Mouse (Mus musculus): ENCODE measurements around the gene Themis3. TPM values are rescaled to one million over a fixed set of nuclear protein-coding genes. Genes with fewer than 3 reads are reported as not detected.

Gene Themis3
- polyA plus RNA-seq, 1 experiment from 2014 or later, result not detected

- WGBS (ENCODE audit: insufficient replicate concordance), result 67% methylated on average over 10 of the region's 10 CpGs
- Histone ChIP-seq H3K9me3 (replicated peaks) (no peaks in the 10 kb centered on the region), H3K4me1 (replicated peaks) (no peaks in the 10 kb centered on the region), H3K36me3 (replicated peaks) (no peaks in the 10 kb centered on the region), H3K4me3 (replicated peaks) (no peak overlapping the region), H3K4me2 (no peak overlapping the region), H3K27me3 (no peaks in the 10 kb centered on the region), H3K27ac (replicated peaks) (no peak overlapping the region), H3K9ac (no peak overlapping the region)
- no peak for ATAC-seq (ENCODE audit: insufficient read depth)
Measured at GRCm38 (mm10) chr17:66586741-66587140, 7.7 kb downstream of the Themis3 start.

- Histone ChIP-seq H3K4me2 (no peak overlapping the region), H3K9ac (no peak overlapping the region), H3K27me3 (no peaks in the 10 kb centered on the region), H3K9me3 (replicated peaks) (no peaks in the 10 kb centered on the region), H3K36me3 (replicated peaks) (no peaks in the 10 kb centered on the region), H3K27ac (replicated peaks) (no peak overlapping the region), H3K4me1 (replicated peaks) (no peaks in the 10 kb centered on the region), H3K4me3 (replicated peaks) (no peak overlapping the region)
- WGBS (ENCODE audit: insufficient replicate concordance), result 75% methylated on average over 13 of the region's 13 CpGs
- ATAC-seq (ENCODE audit: insufficient read depth), result no peak
Measured at GRCm38 (mm10) chr17:66586078-66586477, 8.3 kb downstream of the Themis3 start.

GRCm38 (mm10) chr17:66580990-66581389, 13.4 kb downstream of the Themis3 start:
- no peaks in the 10 kb centered on the region for H3K27me3 ChIP-seq
- H3K9ac ChIP-seq, result no peak overlapping the region
- H3K4me2 ChIP-seq, result no peak overlapping the region
- H3K36me3 ChIP-seq (replicated peaks), result no peaks in the 10 kb centered on the region
- WGBS (ENCODE audit: insufficient replicate concordance), result 62% methylated on average over 5 of the region's 5 CpGs
- no peaks in the 10 kb centered on the region for H3K4me1 ChIP-seq (replicated peaks)
- no peak for ATAC-seq (ENCODE audit: insufficient read depth)
- H3K27ac ChIP-seq (replicated peaks), result no peak overlapping the region
- no peaks in the 10 kb centered on the region for H3K9me3 ChIP-seq (replicated peaks)
- H3K4me3 ChIP-seq (replicated peaks), result no peak overlapping the region

- Histone ChIP-seq H3K9me3 (replicated peaks) (no peaks in the 10 kb centered on the region), H3K4me3 (replicated peaks) (no peak overlapping the region)
- ATAC-seq (ENCODE audit: insufficient read depth), result no peak
Measured at GRCm38 (mm10) chr17:66578007-66578406, 16.4 kb downstream of the Themis3 start.

GRCm38 (mm10) chr17:66577507-66577906, 16.9 kb downstream of the Themis3 start:
- no peak overlapping the region for H3K4me3 ChIP-seq (replicated peaks)
- no peak overlapping the region for H3K9ac ChIP-seq
- no peaks in the 10 kb centered on the region for H3K4me1 ChIP-seq (replicated peaks)
- H3K27me3 ChIP-seq, result no peaks in the 10 kb centered on the region
- H3K27ac ChIP-seq (replicated peaks), result no peak overlapping the region
- ATAC-seq (ENCODE audit: insufficient read depth), result no peak
- no peak overlapping the region for H3K4me2 ChIP-seq
- H3K9me3 ChIP-seq (replicated peaks), result no peaks in the 10 kb centered on the region
- 58% methylated on average over 6 of the region's 6 CpGs for WGBS (ENCODE audit: insufficient replicate concordance)
- no peaks in the 10 kb centered on the region for H3K36me3 ChIP-seq (replicated peaks)

More at GRCm38 (mm10) chr17:66578007-66578406, 16.4 kb downstream of the Themis3 start:
- H3K36me3 ChIP-seq (replicated peaks), result no peaks in the 10 kb centered on the region
- no peak overlapping the region for H3K9ac ChIP-seq
- no peak overlapping the region for H3K4me2 ChIP-seq
- no peaks in the 10 kb centered on the region for H3K4me1 ChIP-seq (replicated peaks)
- H3K27ac ChIP-seq (replicated peaks), result no peak overlapping the region
- H3K27me3 ChIP-seq, result no peaks in the 10 kb centered on the region
- 15% methylated on average over 6 of the region's 6 CpGs for WGBS (ENCODE audit: insufficient replicate concordance)

GRCm38 (mm10) chr17:66572677-66573060, 21.8 kb downstream of the Themis3 start:
- ATAC-seq (ENCODE audit: insufficient read depth), result no peak
- WGBS (ENCODE audit: insufficient replicate concordance), result 63% methylated on average over 4 of the region's 4 CpGs
- Histone ChIP-seq H3K27ac (replicated peaks) (no peak overlapping the region), H3K27me3 (no peaks in the 10 kb centered on the region), H3K4me1 (replicated peaks) (no peaks in the 10 kb centered on the region), H3K36me3 (replicated peaks) (no peaks in the 10 kb centered on the region), H3K4me2 (no peak overlapping the region), H3K9ac (no peak overlapping the region), H3K9me3 (replicated peaks) (no peaks in the 10 kb centered on the region), H3K4me3 (replicated peaks) (no peak overlapping the region)

GRCm38 (mm10) chr17:66571860-66572676, 22.4 kb downstream of the Themis3 start:
- no peaks in the 10 kb centered on the region for H3K4me1 ChIP-seq (replicated peaks)
- 65% methylated on average over 11 of the region's 11 CpGs for WGBS (ENCODE audit: insufficient replicate concordance)
- H3K9me3 ChIP-seq (replicated peaks), result no peaks in the 10 kb centered on the region
- H3K27me3 ChIP-seq, result no peaks in the 10 kb centered on the region
- H3K4me3 ChIP-seq (replicated peaks), result no peak overlapping the region
- H3K9ac ChIP-seq, result no peak overlapping the region
- no peak for ATAC-seq (ENCODE audit: insufficient read depth)
- no peaks in the 10 kb centered on the region for H3K36me3 ChIP-seq (replicated peaks)
- H3K4me2 ChIP-seq, result no peak overlapping the region
- H3K27ac ChIP-seq (replicated peaks), result no peak overlapping the region

- ATAC-seq (ENCODE audit: insufficient read depth), result no peak
Measured at GRCm38 (mm10) chr17:66564213-66564612, 30.2 kb downstream of the Themis3 start.

GRCm38 (mm10) chr17:66563551-66563950, 30.9 kb downstream of the Themis3 start:
- no peak overlapping the region for H3K4me2 ChIP-seq
- H3K27ac ChIP-seq (replicated peaks), result no peak overlapping the region
- no peak for ATAC-seq (ENCODE audit: insufficient read depth)
- H3K4me3 ChIP-seq (replicated peaks), result no peak overlapping the region
- no peaks in the 10 kb centered on the region for H3K36me3 ChIP-seq (replicated peaks)
- no peaks in the 10 kb centered on the region for H3K4me1 ChIP-seq (replicated peaks)
- no peak overlapping the region for H3K9ac ChIP-seq
- H3K27me3 ChIP-seq, result no peaks in the 10 kb centered on the region
- WGBS (ENCODE audit: insufficient replicate concordance), result 21% methylated on average over 1 of the region's 1 CpGs
- H3K9me3 ChIP-seq (replicated peaks), result no peaks in the 10 kb centered on the region

More at GRCm38 (mm10) chr17:66564213-66564612, 30.2 kb downstream of the Themis3 start:
- no peaks in the 10 kb centered on the region for H3K36me3 ChIP-seq (replicated peaks)
- 61% methylated on average over 7 of the region's 7 CpGs for WGBS (ENCODE audit: insufficient replicate concordance)
- H3K4me1 ChIP-seq (replicated peaks), result no peaks in the 10 kb centered on the region
- H3K27ac ChIP-seq (replicated peaks), result no peak overlapping the region
- no peak overlapping the region for H3K9ac ChIP-seq
- no peak overlapping the region for H3K4me2 ChIP-seq
- H3K9me3 ChIP-seq (replicated peaks), result no peaks in the 10 kb centered on the region
- no peaks in the 10 kb centered on the region for H3K27me3 ChIP-seq
- no peak overlapping the region for H3K4me3 ChIP-seq (replicated peaks)

GRCm38 (mm10) chr17:66561380-66561779, 33.0 kb downstream of the Themis3 start:
- Histone ChIP-seq H3K9ac (no peak overlapping the region), H3K4me2 (no peak overlapping the region), H3K36me3 (replicated peaks) (no peaks in the 10 kb centered on the region), H3K27ac (replicated peaks) (no peak overlapping the region), H3K4me1 (replicated peaks) (no peaks in the 10 kb centered on the region), H3K4me3 (replicated peaks) (no peak overlapping the region), H3K27me3 (no peaks in the 10 kb centered on the region), H3K9me3 (replicated peaks) (no peaks in the 10 kb centered on the region)
- 28% methylated on average over 2 of the region's 2 CpGs for WGBS (ENCODE audit: insufficient replicate concordance)
- no peak for ATAC-seq (ENCODE audit: insufficient read depth)

- no peaks in the 10 kb centered on the region for H3K36me3 ChIP-seq (replicated peaks)
- ATAC-seq (ENCODE audit: insufficient read depth), result no peak
- H3K4me2 ChIP-seq, result no peak overlapping the region
- no peak overlapping the region for H3K4me3 ChIP-seq (replicated peaks)
- no peaks in the 10 kb centered on the region for H3K9me3 ChIP-seq (replicated peaks)
- H3K9ac ChIP-seq, result no peak overlapping the region
- H3K4me1 ChIP-seq (replicated peaks), result no peaks in the 10 kb centered on the region
- 70% methylated on average over 17 of the region's 17 CpGs for WGBS (ENCODE audit: insufficient replicate concordance)
- H3K27me3 ChIP-seq, result no peaks in the 10 kb centered on the region
- H3K27ac ChIP-seq (replicated peaks), result no peak overlapping the region
Measured at GRCm38 (mm10) chr17:66558404-66559317, 35.8 kb downstream of the Themis3 start.
